Mouse (Mus musculus): ENCODE results near the gene Camk1.

DNA sequence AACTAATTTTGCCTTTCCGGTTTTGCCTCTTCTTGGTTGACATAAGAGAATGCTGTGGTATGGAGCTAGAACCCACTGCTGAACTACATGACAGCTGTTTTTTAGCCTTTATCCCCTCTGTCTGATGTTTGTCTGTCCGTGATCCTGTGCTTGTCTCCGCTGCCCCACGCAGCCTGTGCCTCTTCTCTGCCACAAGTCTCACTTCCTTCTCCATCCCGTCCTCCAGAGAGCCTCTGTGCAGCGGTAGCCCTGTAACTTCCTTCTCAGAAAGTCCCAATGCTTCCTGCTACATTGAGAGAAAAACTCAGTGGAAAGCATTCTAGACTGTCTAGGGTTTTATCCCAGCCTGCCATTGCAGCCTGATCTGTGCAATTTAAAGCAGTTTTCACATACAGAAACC is 35.5 kb upstream of the Camk1 start:
- TF ChIP-seq POLR2A (IDR thresholded peaks at IDR 0.05; ENCODE audit: extremely low read depth, insufficient read depth, low read length): no peak
- TF ChIP-seq CTCF (IDR thresholded peaks at IDR 0.05; ENCODE audit: extremely low read depth, insufficient read depth, low read length): no peak

Measured in cortical plate, adult 2 months (tissue).